Mouse (Mus musculus) heart, postnatal 0 days (tissue): ENCODE data around the gene Peli1.

Experiments
- CTCF ChIP-seq: IDR thresholded peaks from 2 replicates; pipeline ENCODE4 v1.5.1; 2016; ENCODE audit warnings: antibody characterized with exemption, control low read depth, low read depth
- EP300 ChIP-seq: IDR thresholded peaks from 2 replicates; pipeline ENCODE4 v1.6.1; 2016; ENCODE audit warnings: antibody characterized with exemption, low read depth

DNA sequence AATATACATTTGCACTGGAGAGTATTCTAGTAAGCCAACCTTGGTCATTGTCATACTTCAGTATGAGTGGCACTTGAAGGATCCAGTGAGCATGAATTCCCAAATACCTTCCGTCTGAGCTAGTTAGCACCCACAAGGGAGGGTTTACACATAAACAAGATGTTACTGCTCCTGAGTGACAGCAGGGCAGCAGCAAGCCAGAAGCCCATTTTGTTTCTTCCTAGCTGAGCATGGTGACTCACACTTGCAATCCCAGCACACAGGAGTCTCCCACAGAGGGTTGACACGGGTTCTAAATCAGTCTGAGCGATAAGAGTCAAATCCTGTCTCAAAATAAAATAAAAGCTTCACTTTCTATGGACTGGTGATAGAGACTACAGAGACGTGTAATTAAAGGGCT, 66.5 kb downstream of the Peli1 start:
- no peak for TF ChIP-seq CTCF
- TF ChIP-seq EP300, result no peak
